Mouse (Mus musculus) fibroblast of lung, adult 2 months (primary cell): ENCODE measurements around the gene Apoc1.

Experiments used
- DNase-seq: peaks from one replicate; pipeline ENCODE4 v3.0.0-alpha.2; 2011; ENCODE audit warnings: low read depth

The Apoc1 gene

DNA sequence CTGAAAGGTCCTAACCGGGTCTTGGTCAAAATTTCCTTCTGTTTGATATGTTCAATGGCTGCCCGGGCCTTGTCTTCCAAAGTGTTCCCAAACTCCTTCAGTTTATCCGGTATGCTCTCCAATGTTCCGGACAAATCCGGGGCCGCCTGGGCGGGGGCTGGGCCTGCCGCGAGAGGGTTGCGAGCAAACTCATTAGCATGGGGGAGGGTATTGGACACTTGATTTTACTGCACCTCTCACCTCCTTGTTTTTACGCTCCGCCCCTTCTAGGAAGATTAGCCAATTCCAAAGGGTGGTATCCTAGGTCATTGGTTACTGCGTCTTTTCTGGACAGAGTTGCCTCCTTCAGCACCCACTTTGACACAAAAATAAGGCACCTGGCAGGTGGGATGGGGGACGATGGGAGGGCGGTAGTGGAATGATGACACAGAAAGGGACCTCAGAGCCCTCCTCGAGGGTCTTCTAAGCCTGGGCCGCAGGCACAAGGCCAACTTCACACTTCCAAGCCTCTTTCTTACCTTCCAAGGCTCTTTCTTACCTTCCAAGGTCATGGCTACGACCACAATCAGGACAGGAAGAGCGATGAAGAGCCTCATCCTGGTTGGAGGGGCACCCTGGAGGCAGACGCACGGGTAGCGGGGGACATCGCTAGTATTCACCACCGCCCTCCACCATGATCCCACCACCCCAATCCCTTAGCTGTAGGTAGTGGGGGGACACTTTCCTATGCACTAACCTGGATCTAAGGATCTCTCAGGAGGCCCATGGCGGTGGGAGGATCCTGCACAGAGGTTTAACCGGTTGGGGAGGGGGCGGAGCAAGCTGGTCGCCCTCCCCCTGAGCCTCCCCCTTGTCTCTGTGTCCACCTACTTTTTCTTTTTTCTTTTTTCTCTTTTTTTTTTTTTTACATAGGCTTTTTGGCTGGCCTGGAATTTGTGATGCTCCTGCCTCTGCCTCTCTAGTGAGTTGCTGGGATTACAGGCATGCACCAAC lies at the start of gene Apoc1:
TSS of gene Apoc1 (minus strand) at position 788 of the 993 bp plus-strand sequence.
- DNase-seq: no peak

DNA sequence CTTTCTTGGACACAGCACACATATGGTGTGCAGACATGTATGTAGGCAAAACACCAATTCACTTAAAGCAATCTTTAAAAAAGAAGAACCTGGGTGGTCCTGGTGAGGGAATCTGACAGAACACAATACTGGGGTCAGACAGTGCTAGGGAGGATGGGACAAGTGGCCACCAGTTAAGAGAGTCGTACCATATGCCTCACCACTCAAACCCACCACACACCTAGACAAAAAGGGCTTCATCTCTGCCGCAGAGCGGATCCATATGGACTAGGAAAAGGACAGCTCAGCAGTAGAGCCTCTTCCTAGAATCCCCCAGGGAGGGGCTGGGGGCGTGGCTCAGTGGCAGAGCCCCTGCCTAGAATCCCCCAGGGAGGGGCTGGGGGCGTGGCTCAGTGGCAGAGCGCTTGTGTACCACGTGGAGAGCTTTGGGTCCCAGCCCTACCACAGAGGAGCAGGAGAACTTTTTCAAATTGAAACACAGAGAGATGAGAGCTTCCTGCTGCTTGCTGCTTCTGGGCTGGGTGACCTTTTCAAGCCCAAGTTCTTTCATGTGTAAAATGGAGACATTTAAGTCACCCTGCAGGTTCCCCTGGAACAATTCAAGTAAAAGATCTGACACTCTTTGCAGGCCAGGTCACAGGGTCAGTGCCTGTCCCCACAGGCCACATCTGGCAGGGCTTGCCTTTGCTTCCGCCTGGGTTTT lies 49.0 kb upstream of the Apoc1 start:
- no peak for DNase-seq

DNA sequence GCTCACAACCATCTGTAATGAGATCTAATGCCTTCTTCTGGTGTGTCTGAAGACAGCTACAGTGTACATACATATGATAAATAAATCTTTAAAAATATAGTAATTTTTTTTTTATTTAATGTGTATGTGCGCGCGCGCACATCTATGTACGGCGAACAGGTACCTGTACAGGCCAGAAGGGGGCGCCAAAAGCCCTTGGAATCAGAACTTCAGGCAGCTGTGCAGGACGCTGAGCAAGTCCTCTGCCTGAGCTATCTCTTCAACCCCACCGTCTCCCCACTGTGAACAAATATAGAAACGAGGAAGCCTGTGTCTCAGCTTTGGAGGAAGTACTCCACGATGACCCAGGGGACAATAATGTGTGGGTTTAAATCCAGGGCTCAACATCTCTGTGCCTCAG lies 47.8 kb upstream of the Apoc1 start:
- no peak for DNase-seq

DNA sequence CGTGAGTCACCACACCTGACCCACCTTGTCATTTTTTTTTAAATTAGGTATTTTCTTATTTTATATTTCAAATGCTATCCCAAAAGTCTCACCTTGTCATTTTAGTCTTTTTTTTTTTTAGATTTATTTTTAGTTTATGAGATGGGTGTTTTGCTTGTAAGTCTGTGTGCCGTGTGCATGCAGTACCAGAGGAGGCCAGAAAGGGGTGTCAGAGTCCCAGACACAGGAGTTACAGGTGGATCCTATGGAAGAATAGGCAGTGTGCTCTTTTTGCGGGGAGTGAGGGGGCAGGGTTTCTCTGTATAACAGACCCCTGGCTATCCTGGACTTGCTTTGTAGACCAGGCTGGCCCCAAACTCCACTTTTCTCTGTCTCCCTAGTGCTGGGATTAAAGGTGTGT lies 46.3 kb upstream of the Apoc1 start:
- no peak for DNase-seq

DNA sequence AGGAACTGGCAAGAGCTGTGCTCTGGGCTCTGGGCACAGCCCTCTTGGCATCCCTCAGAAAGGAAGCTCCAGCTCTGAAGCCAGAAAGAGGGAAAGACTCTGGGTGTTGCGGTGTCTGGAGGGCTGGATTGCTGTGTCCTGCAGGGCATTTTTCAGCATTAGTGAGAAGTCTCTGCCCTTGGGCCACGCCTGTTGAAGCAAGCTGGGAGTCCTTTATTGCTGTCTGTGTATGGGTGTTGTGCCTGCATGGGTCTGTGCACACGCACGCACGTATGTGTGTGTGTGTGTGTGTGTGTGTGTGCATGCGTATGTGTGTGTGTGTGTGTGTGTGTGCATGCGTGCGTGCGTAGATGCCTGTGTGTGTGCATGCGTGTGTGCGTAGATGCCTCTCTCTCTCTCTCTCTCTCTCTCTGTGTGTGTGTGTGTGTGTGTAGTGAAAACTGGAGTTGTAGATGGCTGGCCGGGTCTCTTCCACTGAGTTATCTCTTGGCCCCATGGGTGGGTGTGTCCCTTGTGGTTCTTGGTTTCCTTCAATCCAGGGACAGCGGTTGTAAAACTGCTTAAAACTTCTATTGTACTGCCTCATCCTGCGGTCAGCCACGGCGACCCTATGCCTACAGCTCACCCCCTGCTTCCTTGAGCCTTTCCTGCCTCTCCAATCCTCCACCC lies 44.1 kb upstream of the Apoc1 start:
- DNase-seq: no peak

DNA sequence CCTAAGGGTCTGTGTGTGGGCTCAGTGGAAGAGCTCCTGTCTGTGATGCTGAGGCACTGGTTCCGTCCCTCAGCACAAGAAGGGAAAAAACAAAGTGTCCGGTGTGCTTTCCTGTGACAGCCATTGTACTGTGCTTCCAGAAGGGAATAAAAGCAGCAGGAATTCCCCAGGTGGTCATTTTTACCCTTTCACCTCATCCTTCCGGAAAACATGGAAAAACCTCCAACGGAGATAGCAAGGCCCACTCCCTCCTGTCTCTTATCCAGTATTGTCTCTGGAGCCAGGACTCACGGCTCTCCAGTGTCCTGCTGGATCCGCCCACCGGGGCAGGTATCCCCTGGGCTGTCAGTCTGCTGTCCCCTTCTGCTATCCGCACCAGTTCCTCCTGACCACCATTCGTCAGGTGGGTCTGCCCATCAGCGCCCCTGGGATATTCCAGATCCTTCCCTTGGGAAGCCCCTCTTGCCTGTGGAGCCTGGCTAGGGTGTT lies 41.8 kb upstream of the Apoc1 start:
- DNase-seq: no peak

DNA sequence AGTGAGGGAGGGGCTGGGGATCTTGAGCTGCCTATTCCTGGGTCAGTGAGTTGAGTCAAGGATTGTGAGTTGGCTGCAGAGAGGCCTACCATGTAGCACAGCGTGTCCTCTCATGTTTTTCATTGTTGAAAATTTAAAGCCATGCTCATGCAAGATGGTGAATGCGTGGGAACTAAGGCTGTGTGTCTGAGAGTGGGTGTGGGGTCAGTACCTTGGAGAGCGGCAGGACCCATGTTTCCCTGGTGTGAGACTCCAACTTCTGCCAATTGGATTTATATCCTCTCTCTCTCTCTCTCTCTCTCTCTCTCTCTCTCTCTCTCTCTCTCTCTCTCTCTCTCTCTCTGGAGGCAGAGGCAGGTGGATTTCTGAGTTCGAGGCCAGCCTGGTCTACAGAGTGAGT lies 34.1 kb upstream of the Apoc1 start:
- no peak for DNase-seq

DNA sequence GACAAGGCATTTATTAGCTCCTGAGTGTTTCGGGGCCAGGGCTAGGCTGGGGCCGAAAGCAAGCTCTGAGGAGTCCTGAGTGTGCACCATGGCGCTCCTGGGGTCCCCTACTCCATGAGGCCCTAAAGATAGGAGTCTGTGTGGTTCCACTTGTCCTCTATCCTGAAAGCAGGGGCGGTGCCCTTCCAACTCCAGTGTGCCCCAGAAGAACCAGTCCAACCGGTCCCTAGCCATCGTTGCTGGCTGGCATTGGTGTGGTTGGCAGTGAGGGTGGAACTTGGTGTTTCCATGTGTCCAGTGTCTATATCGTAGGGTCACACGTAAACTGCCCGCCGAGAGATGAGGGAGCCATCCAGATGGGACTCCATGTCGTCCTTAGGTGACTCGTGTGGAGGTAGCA lies 31.7 kb upstream of the Apoc1 start:
- no peak for DNase-seq

DNA sequence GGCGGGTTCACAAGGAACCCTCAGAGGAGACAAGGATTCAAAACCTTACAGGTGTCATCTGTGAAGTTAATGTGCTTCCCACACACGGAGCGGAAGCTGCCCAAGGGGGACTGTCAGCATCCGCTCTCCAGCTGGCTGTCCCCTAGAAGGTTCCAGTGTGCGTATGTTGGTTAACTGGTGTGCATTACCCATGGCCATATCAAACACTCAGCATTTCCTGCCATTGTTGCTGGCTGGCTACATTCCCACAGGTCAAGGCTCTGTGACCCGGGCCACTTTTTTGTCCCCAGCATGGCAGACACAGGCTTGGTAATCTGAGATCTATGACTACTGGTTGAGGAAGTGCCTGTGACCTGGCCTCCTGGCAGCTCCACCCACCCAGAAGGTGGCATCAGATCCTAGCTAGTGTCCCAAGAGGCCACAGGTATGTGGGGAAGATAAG lies 30.3 kb upstream of the Apoc1 start:
- no peak for DNase-seq

DNA sequence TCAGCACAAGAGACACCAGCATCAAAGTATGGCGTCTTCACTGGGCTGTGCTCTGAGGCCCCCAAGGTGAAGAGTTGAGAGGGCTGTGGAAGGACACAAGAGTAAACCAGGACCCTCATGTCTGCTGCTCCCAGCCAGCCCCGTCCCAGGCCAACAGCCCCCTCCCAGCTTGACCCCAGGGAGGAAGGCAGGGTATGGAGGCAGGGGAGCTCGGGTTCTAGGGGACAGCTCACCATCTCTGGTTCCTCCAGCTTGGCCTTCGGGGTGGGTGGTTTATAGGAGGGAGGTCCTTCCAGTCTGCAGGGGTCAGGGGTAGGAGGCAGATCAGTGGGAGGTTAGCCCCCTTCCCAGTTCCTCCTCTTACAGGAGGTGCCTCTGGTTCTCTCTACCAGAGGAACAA lies 26.7 kb upstream of the Apoc1 start:
- no peak for DNase-seq

DNA sequence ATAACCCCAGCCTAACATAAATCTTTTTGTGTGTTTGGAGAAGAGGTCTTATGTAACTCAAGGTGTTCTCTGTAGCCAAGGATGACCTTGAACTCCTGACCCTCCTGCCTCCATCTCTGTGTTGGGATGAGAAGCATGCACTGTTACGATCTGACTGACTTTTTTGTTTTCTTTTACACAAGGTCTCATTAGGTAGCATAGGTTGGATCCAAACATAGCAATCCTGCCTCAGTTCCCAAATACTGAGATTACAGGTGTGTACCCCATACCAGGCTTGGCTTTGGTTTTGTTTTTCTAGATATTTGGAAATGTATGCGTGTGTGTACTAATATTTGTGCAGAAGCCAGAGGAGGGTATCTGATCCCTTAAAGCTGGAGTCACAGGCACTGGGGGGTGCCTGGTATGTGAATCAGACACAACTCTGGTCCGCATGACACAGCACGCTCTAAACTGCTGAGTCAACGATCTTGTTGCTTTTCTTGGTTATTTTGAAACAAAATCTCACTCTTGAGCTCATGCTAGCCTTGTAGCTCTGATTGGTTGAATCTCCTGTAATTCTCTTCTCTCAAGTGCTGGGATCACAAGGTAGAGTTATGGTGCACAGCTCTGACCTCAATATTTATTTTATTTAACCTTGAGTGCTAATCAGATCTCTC lies 26.0 kb upstream of the Apoc1 start:
- no peak for DNase-seq

DNA sequence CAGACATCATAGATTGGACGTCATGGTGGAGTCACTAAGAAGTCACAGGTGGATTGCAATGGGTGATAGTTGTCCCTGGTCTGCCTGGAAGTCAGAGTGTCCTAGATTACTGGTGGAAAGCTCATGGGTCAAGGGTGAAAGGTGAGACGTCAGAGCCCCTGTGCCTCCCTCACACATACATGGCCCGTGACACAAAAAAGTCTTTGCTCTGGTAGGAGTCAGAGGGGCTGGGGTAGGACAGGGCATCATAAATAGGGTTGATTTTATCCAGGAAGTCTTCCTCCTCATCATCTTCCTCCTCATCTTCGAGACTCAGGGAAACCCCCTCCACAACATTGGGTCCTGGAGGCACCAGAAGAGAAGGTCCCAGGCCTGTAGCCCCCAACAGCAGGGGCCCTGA lies 24.9 kb upstream of the Apoc1 start:
- DNase-seq: no peak

DNA sequence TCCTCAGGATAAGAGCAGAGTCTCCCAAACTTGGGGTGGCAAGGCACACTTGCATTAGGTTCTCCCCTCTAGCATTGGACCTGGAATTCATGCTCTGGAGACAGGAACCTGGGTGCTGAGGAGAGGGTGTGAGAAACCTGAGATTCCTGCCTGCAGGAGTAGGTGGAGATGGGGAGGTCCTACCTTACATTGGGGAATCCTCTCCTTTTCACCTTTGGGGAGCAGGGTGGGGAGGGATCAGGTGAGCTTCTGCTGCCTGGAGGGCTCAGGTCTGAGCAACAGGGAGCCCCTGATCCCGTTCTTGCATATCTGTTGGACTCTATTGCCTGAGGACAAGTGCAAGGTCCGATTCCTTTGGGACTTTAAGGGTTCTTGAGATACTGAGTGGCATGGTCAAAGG lies 24.4 kb upstream of the Apoc1 start:
- no peak for DNase-seq

DNA sequence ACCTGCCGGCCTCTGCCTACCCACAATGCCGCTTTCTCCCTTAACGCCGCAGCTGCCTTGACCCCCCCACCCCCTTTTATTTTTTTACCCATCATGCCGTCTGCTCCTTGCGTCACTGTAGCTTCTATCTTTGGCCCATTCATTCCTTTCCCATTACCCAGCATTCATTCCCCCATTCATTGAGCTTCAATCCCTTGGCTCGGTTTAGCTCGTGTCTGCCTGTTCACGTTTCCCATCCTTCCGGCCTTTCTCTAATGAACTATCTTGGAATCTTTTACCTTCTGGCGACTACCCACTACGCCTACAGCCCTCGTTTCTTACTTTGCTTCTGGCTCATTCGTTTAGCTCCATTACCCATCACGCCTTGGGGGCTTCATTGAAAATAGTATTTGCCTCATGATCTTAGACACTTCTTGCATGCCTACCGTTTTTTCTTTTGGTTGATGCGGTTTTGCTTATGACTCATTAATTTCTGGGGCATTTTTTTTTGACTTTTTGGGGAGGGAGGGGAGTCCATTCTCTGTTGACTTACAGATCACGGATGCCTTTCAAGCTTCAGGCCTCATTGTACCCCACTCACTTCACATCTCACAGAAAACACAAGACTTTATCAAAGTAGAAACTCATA lies 23.7 kb upstream of the Apoc1 start:
- no peak for DNase-seq

DNA sequence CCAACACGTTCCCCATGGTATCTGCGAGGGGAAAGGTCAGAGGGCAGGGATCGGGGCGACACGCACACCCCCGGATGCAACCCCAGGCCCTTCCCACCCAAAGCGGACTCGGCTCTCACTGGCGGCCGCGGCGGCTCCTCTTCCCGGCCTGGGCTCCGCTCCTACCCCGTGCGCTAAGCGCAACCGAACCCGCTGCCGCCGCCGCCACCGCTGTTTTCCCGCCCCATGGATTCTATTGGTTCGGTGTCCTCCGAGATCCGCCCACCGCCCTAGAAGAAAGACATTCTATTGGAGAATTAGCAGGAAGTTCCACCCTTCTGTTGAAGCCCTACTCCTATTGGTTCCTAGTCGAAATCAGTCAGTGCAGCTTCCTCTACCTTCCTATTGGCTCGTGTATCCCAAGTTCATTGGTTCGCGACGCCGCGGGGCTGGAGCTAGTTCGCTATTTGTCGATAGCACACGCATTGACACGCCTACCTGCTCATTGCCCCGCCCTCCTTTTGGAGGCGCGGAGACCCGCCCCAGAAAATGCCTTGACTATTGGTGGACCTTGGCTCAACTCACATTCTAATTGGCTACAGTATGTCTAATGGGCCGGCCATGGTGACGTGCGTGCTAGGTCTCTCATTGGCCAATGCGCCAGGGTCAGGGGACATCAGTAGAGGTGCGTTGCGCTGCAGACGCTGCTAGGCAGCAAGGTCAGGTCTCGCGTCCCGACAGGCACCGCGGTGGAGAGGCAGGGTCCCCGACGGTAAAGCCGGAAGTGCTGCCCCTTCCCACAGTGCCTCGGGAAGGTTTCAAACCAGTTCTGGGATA lies 23.0 kb upstream of the Apoc1 start, which contains the start of gene Tomm40:
TSS of gene Tomm40 (minus strand) at position 200 of the 816 bp plus-strand sequence.
- peak; percentile 100 for DNase-seq

DNA sequence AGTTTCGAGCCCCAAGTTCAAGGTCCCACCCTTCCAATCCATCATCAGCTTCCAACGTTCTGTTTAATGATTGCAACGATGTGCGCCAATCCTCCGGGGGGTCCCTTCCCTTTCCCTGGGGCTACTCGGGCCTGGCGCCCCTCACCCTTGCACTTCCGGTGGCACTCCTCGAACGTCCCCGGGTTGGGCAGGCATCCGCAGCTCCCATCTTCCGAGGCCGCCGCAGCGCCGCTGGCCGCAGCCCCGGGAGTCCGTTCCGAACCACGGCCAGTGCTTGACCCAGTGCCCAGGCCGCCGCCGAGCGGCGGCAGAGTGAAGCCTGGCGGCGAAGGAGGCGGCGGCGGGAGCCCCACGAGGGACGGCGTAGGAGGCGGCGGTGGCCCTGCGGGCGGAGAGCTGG lies 22.4 kb upstream of the Apoc1 start:
- DNase-seq: no peak

DNA sequence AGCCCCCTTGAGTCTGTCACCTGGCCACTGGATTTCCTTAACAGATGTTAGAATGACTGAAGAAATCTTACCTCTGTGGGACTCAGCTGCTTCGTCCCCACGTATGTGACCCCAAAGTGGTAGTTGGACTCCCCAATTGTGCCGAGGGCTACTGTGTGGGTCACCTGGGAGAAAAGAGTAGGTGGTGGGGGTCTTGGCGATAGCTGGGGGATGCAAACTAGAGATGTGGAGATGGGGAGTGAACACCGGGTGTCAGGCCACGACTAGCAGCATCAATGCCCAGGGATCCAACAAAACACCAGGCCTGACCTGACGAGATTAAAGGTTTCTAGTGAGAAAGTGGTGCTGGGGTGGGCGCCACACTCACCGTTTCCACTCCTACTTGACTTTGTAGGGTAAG lies 21.1 kb upstream of the Apoc1 start:
- no peak for DNase-seq

DNA sequence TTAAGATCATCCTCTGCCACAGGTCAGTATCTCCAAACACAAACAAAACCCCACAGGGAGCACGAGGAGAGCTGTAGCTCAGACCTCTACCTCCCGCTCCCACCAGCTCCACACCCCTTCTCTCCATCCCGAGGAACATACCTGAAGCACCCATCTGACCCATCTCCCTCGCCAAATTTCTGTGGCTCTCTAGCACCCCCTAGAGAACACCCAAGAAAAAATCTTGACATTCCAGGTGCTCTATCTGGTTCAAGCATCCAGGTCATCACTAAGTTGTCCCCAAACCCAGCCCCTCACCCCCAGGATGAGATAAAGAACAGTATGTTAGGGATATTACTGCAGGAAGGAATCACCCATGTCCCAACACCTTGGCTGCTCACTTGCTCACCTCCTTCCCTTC lies 20.7 kb upstream of the Apoc1 start:
- no peak for DNase-seq

DNA sequence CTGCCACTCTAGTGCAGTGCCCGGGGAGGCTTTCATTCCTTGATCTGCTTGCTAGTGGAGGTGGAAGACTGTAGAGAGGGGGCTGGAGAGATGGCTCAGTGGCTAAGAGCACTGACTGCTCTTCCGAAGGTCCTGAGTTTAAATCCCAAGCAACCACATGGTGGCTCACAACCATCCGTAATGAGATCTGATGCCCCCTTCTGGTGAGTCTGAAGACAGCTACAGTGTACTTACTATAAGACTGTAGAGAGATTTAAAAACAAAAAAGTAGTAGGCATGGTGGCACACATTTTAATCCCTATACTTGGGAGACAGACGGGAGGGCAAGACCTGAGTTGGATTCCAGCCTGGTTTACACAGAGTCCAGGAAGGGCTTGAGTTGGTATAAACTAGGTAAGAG lies 20.0 kb upstream of the Apoc1 start:
- DNase-seq: no peak

DNA sequence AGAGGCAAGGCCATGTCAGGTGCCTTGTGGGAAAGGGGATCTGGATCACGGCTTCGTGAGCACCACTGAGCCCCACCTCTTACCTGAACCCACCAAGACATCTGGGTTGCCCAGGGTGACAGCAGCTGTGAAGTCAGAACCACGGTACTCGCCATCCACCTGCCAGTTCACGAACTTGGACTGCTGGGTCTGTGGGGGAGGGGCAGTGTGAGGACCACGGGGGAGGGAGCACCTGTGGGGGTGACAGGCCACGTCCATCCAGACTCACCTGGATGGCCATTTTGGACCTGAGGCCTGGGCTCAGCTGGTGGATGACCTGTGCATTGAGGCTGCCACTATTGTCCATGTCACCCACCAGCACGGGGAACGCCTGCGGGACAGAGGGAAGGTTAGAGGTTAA lies 18.2 kb upstream of the Apoc1 start:
- no peak for DNase-seq

DNA sequence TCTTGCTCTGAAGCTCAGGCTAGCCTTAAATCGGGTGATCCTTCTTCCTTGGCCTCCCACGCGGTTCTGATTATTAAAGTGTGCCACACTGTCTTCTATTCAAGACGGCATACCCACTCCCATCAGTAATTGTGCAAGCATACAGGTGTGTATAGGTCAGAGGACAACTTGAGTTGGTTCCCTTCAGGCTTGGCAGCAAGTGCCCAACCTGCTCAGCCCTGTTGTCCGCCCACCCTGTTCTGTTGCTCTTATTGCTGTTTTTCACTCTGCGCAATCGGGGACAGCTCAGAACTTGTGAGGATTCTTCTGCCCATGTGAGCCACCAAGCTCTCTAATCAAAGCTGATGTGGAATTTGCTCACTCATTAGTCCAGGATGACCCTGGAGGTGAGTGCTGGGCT lies 12.8 kb upstream of the Apoc1 start:
- no peak for DNase-seq
